Mouse (Mus musculus): ENCODE data around the gene Ednra. TPM values are rescaled to one million over a fixed set of nuclear protein-coding genes. Genes with fewer than 3 reads are reported as not detected.
A peak's percentile ranks its signal among the peaks of the same experiment; 100 is the strongest.

Gene Ednra
- polyA plus RNA-seq (2012; rRNA removed): 35.5 and 50.1 TPM in 2 replicates

DNA sequence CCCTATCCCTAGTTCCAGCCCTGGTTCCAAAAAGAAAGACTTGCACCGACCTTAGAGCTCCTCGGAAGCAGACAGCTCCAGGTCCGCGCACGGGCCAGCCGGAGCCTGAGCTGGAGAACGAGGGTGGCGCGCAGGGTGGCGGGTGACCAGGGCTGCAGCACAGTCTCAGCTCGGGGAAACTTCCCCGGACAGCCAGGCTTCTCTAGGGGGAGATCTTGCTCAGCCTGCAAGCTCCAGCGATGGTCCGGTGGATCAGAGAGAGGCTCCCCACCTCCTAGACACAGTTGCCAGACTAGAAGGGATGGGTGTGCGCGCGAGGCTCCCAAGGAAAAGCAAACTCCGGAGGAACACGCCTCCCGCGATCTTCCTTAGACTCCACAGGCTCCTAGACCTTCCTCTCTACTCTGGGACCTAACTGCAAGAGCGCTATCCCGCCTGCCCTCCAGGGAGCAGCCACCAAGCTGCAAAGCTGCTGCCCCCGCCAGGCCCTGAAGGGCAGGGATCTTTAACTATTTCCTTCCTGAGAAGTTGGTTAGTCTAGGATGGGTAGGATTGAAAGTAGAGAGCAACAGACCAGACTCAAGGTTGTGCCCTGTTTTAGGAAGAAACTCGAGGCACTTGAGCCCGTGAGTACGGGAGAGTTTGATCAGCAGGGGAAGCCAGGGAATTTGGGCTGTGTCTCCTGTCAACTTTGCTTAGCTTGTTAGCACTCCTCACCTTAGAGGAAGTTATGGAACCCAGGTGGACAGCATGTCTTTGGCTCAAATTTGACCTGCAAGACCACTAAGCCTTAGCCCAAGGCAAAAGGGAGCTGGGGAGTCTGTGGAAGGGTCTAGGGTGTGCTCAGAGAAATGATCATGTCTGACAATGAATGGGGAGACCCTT is at the start of gene Ednra:
Ednra (minus strand) TSS at position 419 of the 885 bp plus-strand sequence.
- Histone ChIP-seq H3K4me1 (ENCODE audit: control insufficient read depth, insufficient read depth, low read length) (no peaks in the 10 kb centered on the region; the same call in 1 of the 2 replicates), H3K4me3 (replicated peaks; ENCODE audit: extremely low read depth, low read depth, low read length) (peak within 1 kb of the TSS; percentile 80)
- WGBS: 2% methylated on average over 27 of the region's 27 CpGs
- peak; percentile 25 for DNase-seq
- peak; percentile 51; the same call in 1 of the 2 replicates for TF ChIP-seq POLR2A (IDR thresholded peaks at IDR 0.05; ENCODE audit: borderline replicate concordance, extremely low read depth, low read depth, low read length)
- TF ChIP-seq CTCF (IDR thresholded peaks at IDR 0.05; ENCODE audit: insufficient read depth, low read length): no peak

DNA sequence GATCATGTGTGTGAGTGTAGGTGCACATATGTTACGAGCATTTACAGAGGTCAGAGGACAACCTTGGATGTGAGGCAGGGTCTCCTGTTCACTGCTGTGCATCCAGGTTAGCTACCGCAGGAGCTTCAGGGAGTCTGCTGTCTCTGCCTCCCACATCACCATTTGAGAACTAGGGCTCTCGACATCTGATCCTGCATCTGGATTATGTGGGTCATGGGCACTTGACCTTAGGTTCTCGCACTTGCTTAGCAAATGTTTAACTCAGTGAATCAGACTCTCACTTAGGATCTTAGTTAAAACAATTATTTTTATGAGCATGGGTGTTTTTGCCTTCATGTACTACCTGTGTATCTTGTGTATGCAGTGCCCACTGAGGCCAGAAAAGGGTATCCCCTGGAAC is 49.6 kb upstream of the Ednra start:
- DNase-seq: no peak
- no peak for TF ChIP-seq POLR2A (IDR thresholded peaks at IDR 0.05; ENCODE audit: borderline replicate concordance, extremely low read depth, low read depth, low read length)
- no peak for TF ChIP-seq CTCF (IDR thresholded peaks at IDR 0.05; ENCODE audit: insufficient read depth, low read length)

DNA sequence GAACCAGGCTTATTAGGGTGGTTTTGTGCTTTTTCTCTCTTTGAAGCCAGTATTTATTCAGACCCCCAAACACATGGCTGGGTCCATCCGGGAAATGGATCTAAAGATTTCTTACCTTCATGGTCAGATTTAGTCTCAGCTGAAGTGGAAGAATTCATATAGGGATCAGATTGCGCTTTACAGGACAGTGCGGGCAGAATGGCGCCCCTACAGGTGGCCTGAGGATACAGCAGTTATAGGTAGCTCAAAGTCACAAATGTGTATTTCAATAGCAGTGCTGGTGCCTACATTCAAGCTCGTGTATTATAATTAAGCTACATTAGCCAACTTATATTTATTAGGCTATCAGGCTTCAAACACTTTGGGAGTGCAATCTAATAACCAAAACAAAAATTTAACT is 49.0 kb upstream of the Ednra start:
- no peak for DNase-seq
- H3K4me3 ChIP-seq (replicated peaks; ENCODE audit: extremely low read depth, low read depth, low read length): no peak overlapping the region
- 80% methylated on average over 5 of the region's 5 CpGs for WGBS
- no peaks in the 10 kb centered on the region for H3K4me1 ChIP-seq (ENCODE audit: control insufficient read depth, insufficient read depth, low read length)
- peak; percentile 18; the same call in 1 of the 2 replicates for TF ChIP-seq CTCF (IDR thresholded peaks at IDR 0.05; ENCODE audit: insufficient read depth, low read length)
- no peak for TF ChIP-seq POLR2A (IDR thresholded peaks at IDR 0.05; ENCODE audit: borderline replicate concordance, extremely low read depth, low read depth, low read length)

More for the DNA sequence above, 49.6 kb upstream of the Ednra start:
- 71% methylated on average over 4 of the region's 4 CpGs for WGBS
- Histone ChIP-seq H3K4me3 (replicated peaks; ENCODE audit: extremely low read depth, low read depth, low read length) (no peak overlapping the region), H3K4me1 (ENCODE audit: control insufficient read depth, insufficient read depth, low read length) (no peaks in the 10 kb centered on the region)

DNA sequence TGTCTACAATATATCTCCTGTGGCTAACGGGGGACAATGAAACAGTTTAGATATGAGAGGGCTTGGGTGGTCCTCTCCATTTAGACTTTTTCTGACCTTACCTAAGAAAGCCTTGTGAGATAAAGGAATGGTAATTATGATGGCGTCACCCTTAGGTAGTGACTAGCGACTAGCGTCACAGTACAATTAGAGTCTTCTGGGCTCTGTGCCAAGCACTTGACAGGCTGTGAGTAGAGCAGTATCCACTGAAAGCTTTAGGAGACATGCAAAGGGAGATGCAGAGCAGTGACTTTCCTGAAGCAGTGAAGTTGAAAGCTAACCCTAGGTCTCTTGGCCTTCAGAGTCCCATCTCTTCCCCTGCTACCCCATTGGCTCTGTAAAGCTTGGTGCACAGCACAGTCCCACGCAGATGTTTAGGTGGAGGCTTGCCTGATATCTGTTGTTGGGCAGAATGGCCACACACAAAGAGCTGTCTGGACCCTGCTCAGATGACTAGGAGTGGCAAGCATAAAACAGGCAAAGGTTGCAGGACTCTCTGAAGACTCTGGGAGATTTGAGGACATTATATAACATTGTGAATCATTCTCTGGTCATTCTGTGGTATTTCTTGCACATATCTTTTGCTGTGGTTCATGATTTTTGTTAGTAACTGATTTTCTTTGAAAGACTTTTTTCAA is 48.1 kb upstream of the Ednra start:
- TF ChIP-seq POLR2A (IDR thresholded peaks at IDR 0.05; ENCODE audit: borderline replicate concordance, extremely low read depth, low read depth, low read length): no peak
- no peak for TF ChIP-seq CTCF (IDR thresholded peaks at IDR 0.05; ENCODE audit: insufficient read depth, low read length)
- DNase-seq: no peak
- Histone ChIP-seq H3K4me3 (replicated peaks; ENCODE audit: extremely low read depth, low read depth, low read length) (no peak overlapping the region), H3K4me1 (ENCODE audit: control insufficient read depth, insufficient read depth, low read length) (no peaks in the 10 kb centered on the region)
- 35% methylated on average over 5 of the region's 5 CpGs for WGBS

DNA sequence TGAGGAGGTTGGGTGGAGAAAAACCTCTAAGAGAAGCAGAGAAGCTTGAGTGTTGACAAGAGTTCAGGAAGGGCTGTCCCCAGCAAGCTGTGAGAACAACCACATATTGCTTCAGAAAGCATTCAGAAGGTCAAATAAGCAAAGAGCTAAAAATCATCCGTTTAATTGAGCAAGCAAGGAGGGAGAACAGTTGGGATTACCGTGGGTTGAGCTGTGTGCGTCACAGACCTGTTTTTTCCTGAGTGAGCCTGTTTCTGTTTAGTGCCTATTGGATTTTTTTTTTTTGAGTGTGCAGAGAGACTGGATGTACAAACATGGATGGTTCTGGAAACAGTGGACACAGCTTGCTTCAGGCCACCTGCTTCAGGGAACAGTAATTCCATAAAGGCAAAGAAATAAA is 46.7 kb upstream of the Ednra start:
- 64% methylated on average over 3 of the region's 3 CpGs for WGBS
- DNase-seq: no peak
- no peak for TF ChIP-seq CTCF (IDR thresholded peaks at IDR 0.05; ENCODE audit: insufficient read depth, low read length)
- H3K4me3 ChIP-seq (replicated peaks; ENCODE audit: extremely low read depth, low read depth, low read length): no peak overlapping the region
- H3K4me1 ChIP-seq (ENCODE audit: control insufficient read depth, insufficient read depth, low read length): no peaks in the 10 kb centered on the region

DNA sequence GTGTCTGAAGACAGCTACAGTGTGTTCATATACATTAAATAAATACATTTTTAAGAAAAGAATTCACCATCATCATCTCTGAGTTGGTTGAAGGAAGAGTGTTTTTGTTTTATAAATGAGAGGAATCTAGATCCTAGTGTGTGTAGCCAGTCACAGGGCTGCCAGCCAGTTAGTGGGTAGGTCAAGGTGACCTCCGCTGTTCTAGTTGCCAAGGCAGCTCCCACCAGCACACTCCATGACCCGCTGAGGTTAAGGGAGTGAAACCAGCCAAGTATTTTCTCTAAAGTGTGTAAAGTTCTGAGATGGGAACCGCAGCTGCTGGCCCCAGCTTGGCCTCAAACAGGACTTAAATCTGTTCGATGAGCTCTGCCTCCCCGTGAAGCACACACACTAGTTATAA is 44.7 kb upstream of the Ednra start:
- 80% methylated on average over 5 of the region's 5 CpGs for WGBS
- DNase-seq: no peak
- no peak overlapping the region for H3K4me3 ChIP-seq (replicated peaks; ENCODE audit: extremely low read depth, low read depth, low read length)
- no peaks in the 10 kb centered on the region for H3K4me1 ChIP-seq (ENCODE audit: control insufficient read depth, insufficient read depth, low read length)
- TF ChIP-seq CTCF (IDR thresholded peaks at IDR 0.05; ENCODE audit: insufficient read depth, low read length): no peak
- TF ChIP-seq POLR2A (IDR thresholded peaks at IDR 0.05; ENCODE audit: borderline replicate concordance, extremely low read depth, low read depth, low read length): no peak

DNA sequence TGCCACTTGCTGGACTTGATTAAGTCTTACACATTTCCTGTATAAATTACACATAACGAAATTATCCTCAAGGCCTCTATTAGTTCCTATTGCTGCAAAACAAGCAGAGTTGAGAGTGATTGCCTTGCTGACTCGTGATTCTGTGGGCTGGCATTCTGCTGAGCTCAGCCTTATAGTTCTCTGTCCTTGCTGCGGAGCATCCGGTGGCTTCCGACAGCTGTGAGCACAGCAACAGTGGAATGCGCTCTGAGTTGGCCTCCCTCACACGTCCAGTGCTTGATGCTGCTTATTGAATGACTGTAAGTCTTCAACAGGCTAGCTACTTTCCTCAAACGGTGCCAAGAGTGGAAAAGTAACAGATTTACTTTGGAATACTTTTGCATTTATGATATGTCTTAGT is 40.0 kb upstream of the Ednra start:
- WGBS: 52% methylated on average over 8 of the region's 8 CpGs
- no peak for DNase-seq
- no peak for TF ChIP-seq CTCF (IDR thresholded peaks at IDR 0.05; ENCODE audit: insufficient read depth, low read length)
- TF ChIP-seq POLR2A (IDR thresholded peaks at IDR 0.05; ENCODE audit: borderline replicate concordance, extremely low read depth, low read depth, low read length): no peak
- Histone ChIP-seq H3K4me1 (ENCODE audit: control insufficient read depth, insufficient read depth, low read length) (no peaks in the 10 kb centered on the region), H3K4me3 (replicated peaks; ENCODE audit: extremely low read depth, low read depth, low read length) (no peak overlapping the region)

DNA sequence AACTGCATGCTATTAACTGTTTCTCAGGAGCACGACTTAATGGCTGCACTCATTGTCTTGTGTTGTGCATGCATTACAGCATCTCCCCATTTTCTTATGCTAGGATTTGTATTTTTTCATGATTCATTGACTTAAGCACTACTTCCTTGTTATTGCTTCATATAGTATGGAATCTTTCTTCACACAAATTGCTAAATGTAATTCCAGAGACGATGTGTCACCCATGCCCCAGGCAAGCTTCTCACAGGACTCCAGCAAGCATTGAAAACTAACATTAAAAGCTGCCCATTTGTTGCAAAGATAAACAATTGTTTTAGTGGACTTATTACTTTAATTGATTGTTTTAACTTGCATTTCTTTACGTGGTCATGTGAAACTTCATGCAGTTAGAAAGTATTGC is 38.7 kb upstream of the Ednra start:
- 66% methylated on average over 3 of the region's 3 CpGs for WGBS
- Histone ChIP-seq H3K4me3 (replicated peaks; ENCODE audit: extremely low read depth, low read depth, low read length) (no peak overlapping the region), H3K4me1 (ENCODE audit: control insufficient read depth, insufficient read depth, low read length) (no peaks in the 10 kb centered on the region)
- TF ChIP-seq POLR2A (IDR thresholded peaks at IDR 0.05; ENCODE audit: borderline replicate concordance, extremely low read depth, low read depth, low read length) (no peak), CTCF (IDR thresholded peaks at IDR 0.05; ENCODE audit: insufficient read depth, low read length) (no peak)
- no peak for DNase-seq

DNA sequence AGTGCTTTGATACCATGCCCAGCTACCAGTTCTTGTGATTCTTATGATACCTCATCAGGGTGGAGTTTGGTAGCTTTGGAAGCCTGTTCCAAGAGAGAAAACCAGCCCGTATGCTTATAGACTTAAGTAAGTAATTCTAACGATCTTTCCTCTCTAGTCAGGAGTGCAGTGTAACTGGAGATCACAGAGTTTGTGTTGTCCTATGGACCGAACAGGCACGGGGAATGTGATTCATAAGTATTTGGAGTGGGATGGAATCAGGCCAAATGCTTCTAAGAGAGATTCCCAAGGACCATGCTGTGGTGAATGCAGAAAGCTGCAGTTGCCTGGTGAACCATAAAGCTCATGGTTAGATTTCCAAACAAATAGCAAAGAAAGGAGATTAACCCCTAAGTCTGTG is 31.2 kb upstream of the Ednra start:
- 47% methylated on average over 4 of the region's 4 CpGs for WGBS
- no peak for TF ChIP-seq CTCF (IDR thresholded peaks at IDR 0.05; ENCODE audit: insufficient read depth, low read length)
- TF ChIP-seq POLR2A (IDR thresholded peaks at IDR 0.05; ENCODE audit: borderline replicate concordance, extremely low read depth, low read depth, low read length): no peak
- H3K4me3 ChIP-seq (replicated peaks; ENCODE audit: extremely low read depth, low read depth, low read length): no peak overlapping the region
- no peaks in the 10 kb centered on the region for H3K4me1 ChIP-seq (ENCODE audit: control insufficient read depth, insufficient read depth, low read length)
- no peak for DNase-seq

Measured in lung, adult 2 months (tissue).